Mouse (Mus musculus) stomach, embryonic 14.5 days (tissue): Measurements from ENCODE around the gene Zfp954. TPM values are rescaled to one million over a fixed set of nuclear protein-coding genes. Genes with fewer than 3 reads are reported as not detected.

Experiments used
- ATAC-seq: fragments of 200-750 bp; cut with Nextera tagmentation; 2 replicates; pipeline ENCODE4 v1.8.0; 2017; ENCODE audit warnings: low read depth, moderate TSS enrichment; ENCODE audit not compliant: insufficient number of reproducible peaks, insufficient read depth, low FRiP score
- H3K27ac ChIP-seq: fragments of 300-500 bp; sonication (generic); 2 replicates; pipeline ENCODE4 v1.5.1; 2014; ENCODE audit warnings: mild to moderate bottlenecking, low read length, moderate library complexity, mixed read lengths
- H3K27me3 ChIP-seq: fragments of 300-500 bp; sonication (generic); 2 replicates; pipeline ENCODE4 v1.6.1; 2014; ENCODE audit warnings: low read length, control low read depth, mixed read lengths; ENCODE audit not compliant: control insufficient read depth, insufficient read depth
- H3K36me3 ChIP-seq: fragments of 300-500 bp; sonication (generic); 2 replicates; pipeline ENCODE4 v1.6.1; 2014; ENCODE audit warnings: mild to moderate bottlenecking, control low read depth, low read length, moderate library complexity, mixed read lengths; ENCODE audit not compliant: control insufficient read depth, insufficient read depth
- H3K4me1 ChIP-seq: fragments of 300-500 bp; sonication (generic); 2 replicates; pipeline ENCODE4 v1.6.1; 2014; ENCODE audit warnings: low read length, control low read depth, mixed read lengths; ENCODE audit not compliant: control insufficient read depth, insufficient read depth
- H3K4me2 ChIP-seq: fragments of 300-500 bp; sonication (generic); replicated peaks from 2 replicates; pipeline ENCODE4 v1.6.1; 2014; ENCODE audit warnings: low read depth, low read length, control low read depth
- H3K4me3 ChIP-seq: fragments of 300-500 bp; sonication (generic); 2 replicates; pipeline ENCODE4 v1.5.1; 2014; ENCODE audit warnings: low read depth, low read length, control low read depth
- H3K9ac ChIP-seq: fragments of 300-500 bp; sonication (generic); replicated peaks from 2 replicates; pipeline ENCODE4 v1.6.1; 2014; ENCODE audit warnings: low read depth, mild to moderate bottlenecking, control low read depth, low read length, moderate library complexity, mixed read lengths
- H3K9me3 ChIP-seq: fragments of 300-500 bp; sonication (generic); 2 replicates; pipeline ENCODE4 v1.6.1; 2016; ENCODE audit warnings: low read depth, low read length, control low read depth; ENCODE audit not compliant: control insufficient read depth
- WGBS: fragments of 180-500 bp; shearing (Covaris S2); extraction: QIAGEN DNeasy Blood & Tissue Kit; methylation state at CpG from one replicate; pipeline ENCODE4 v1.1.7; 2014; 5-methylcytosine and 5-hydroxymethylcytosine counted together
- polyA plus RNA-seq: library from polyadenylated mRNA; unstranded; fragments of >200 nt; fragmentation: Nextera tagmentation; extraction: Ambion mirVana; gene quantifications from 2 replicates; pipeline ENCODE4 v1.2.1, GENCODE M21; 2014

Gene Zfp954
- polyA plus RNA-seq, 1 experiment from 2014 or later = 16.2 TPM

DNA sequence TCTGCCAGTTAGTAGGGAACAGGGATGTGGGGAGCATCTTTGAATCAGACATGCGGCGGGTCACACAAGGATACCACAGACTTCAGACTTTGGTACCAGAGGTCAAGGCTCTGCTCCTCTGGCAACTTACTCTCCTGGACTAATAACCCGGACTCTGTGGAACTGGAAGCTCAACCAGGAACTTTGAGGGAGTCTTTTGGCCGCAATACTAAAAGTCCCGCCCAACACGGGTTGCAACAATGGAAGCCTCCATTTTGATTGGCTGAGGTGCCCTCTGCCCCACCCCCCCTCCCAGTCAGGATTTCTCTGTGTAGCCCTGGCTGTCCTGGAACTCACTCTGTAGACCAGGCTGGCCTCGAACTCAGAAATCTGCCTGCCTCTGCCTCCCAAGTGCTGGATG lies 12.8 kb downstream of the Zfp954 start:
- Histone ChIP-seq H3K36me3 (no peaks in the 10 kb centered on the region), H3K9me3 (no peaks in the 10 kb centered on the region), H3K4me1 (no peaks in the 10 kb centered on the region), H3K9ac (no peak overlapping the region), H3K4me2 (no peak overlapping the region), H3K27ac (no peak overlapping the region), H3K4me3 (no peak overlapping the region), H3K27me3 (no peaks in the 10 kb centered on the region)
- ATAC-seq = no peak
- 91% methylated on average over 7 of the region's 7 CpGs for WGBS

Other genes with a start within 250 kb of the Zfp954 start
- gene Aurkc, start 126.2 kb downstream of the Zfp954 start, polyA plus RNA-seq = not detected in 2 replicates
- gene Zfp773, start 15.3 kb upstream of the Zfp954 start, polyA plus RNA-seq = 1.8 and 2.6 TPM in 2 replicates
- 3.7 and 4.8 TPM in 2 replicates for gene Zfp418, start 49.8 kb upstream of the Zfp954 start, polyA plus RNA-seq
- 7.0 and 7.8 TPM in 2 replicates for gene Zfp772, start 88.5 kb upstream of the Zfp954 start, polyA plus RNA-seq
- gene Vmn2r29, start 125.8 kb upstream of the Zfp954 start, polyA plus RNA-seq = 0.27 and 0.48 TPM in 2 replicates
- gene Gm45844, start 156.8 kb upstream of the Zfp954 start, polyA plus RNA-seq = 3.3 and 4.0 TPM in 2 replicates
- 47.8 and 51.4 TPM in 2 replicates for gene Clcn4, start 179.4 kb upstream of the Zfp954 start, polyA plus RNA-seq
- not detected in 2 replicates for gene Vmn2r30, start 216.1 kb upstream of the Zfp954 start, polyA plus RNA-seq